Mouse (Mus musculus) CD4-positive, CD25-positive, alpha-beta regulatory T cell, adult 2 months (primary cell): ENCODE measurements around the gene Pitpnm3.

Experiments
- DNase-seq: peaks from one replicate; pipeline ENCODE4 v3.0.0-alpha.2; 2012; ENCODE audit warnings: low read depth, low spot score

Pitpnm3 gene

GRCm38 (mm10) chr11:72094442-72094841, 41.1 kb downstream of the Pitpnm3 start:
- no peak for DNase-seq

DNA sequence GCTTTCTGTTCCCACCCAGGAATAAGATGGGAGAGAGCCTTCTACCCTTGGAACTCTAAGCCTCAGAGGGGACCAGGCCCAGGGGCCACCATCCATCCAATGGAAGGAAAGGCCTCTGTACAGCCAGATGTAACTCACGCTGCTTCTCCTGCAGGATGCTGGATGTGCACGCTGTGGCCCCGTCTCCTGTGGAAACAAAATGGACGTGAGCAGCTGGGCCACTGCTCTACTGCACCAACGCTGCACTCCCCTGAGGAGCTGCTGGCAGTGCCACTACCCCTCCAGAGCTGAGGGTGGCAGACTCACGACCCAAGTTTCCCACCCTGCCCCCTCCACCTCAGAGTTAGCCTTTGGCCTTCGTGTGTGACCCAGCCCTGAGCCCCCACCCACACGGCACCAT, 43.2 kb downstream of the Pitpnm3 start:
- DNase-seq, result no peak

DNA sequence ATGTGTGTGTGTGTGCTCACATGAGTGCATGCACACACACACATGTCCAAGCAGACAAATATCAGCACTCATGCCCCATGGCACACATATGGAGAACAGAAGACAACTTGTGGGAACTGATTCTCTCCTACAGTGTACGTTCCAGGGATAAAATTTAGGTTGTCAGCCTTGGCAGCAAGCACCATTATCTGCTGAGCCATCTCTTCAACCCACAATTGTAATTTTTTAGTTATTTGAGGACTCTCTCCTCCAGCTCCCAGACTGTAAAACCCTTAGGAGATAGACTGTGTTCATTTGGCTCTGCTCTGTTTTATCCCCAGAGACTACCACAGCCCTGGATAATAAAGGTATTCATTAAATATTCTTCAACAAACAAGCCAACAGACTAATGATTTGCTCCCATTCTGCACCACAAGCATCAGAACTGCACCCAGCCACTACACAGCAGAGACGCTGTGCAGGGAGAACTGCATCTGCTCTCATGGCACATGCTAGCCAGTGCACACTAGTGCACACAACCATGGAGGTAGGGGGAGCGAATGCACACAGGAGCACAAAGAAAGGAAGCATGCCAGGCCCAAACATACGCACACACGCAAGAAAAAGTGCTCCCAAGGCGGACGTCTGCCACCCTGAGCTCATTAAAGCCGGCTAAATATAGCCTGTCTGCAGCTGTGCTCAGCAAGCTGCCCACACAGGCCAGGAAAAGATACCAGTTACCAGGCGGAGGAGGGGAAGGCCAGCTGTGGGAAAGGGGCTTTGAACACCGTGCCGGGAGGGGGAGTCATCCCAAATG, 49.1 kb downstream of the Pitpnm3 start:
- DNase-seq, result no peak

DNA sequence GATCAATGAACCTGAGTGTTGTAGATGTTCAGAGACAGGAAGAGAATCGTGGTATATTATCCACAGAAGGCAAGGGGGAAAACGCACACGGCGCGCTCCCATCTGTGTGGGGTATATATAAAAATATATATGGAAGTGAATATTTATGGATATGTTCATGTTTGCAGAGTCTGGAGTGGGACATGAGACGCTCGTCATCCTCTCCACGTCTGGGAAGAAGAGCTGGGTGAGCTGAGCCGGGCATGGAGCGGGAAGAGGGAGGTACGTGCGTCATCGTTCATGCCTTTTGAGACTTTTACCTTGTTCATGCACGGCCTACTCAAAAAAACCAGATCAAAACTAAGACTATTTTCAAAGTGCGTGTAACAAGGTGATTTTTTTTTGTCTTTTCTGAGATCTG, 51.2 kb downstream of the Pitpnm3 start:
- no peak for DNase-seq

- no peak for DNase-seq
These were observed 53.0 kb downstream of the Pitpnm3 start for GRCm38 (mm10) chr11:72082601-72083000.

- no peak for DNase-seq
These were observed 55.1 kb downstream of the Pitpnm3 start for GRCm38 (mm10) chr11:72080461-72080860.

GRCm38 (mm10) chr11:72078647-72079046, 56.9 kb downstream of the Pitpnm3 start:
- no peak for DNase-seq

DNA sequence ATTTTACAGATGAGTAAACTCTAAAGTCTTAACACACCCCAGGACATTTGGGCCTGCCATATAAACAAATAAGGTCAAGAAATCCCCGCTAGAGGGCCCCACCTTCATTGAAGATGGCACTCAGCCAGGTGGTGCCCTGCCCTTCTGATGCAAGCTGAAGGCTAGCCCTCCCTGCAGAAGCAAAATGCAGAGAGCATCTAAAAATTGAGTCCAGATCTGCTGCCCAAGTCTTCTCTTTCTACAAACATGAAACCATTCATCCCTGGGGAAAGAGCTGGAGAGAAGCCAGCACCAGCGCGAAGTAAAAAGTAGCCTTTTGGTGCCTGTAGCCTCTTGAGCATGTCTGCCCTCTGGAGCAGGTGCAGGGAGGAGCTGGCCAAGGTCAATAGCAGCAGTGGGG, 57.5 kb downstream of the Pitpnm3 start:
- DNase-seq, result no peak

GRCm38 (mm10) chr11:72074230-72074629, 61.3 kb downstream of the Pitpnm3 start:
- no peak for DNase-seq

GRCm38 (mm10) chr11:72072331-72072905, 63.2 kb downstream of the Pitpnm3 start:
- no peak for DNase-seq

DNA sequence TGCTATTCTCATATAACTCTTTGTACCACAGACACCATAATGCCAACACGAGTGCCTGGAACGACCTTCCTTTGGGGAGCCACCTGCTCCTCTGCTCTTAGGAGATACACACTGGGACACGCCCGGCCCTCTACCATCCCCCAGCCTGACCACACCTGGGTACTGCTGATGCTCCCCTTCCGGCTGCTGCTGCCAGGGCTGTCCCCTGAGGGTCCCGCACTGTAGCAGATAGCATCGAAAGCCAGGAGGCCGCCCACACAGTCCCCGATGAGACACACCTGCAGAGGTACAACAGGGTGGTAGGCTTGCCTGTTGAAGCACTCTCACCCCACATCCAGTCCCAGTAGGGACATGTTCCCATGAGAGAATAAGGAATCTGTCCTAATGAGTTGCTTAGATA, 64.8 kb downstream of the Pitpnm3 start:
- no peak for DNase-seq

GRCm38 (mm10) chr11:72068026-72068425, 67.6 kb downstream of the Pitpnm3 start:
- DNase-seq, result no peak

- DNase-seq, result no peak
These were observed 68.3 kb downstream of the Pitpnm3 start for GRCm38 (mm10) chr11:72067326-72067725.

- DNase-seq, result peak; percentile 46
These were observed 69.2 kb downstream of the Pitpnm3 start for GRCm38 (mm10) chr11:72066330-72066729.

GRCm38 (mm10) chr11:72065103-72065502, 70.5 kb downstream of the Pitpnm3 start:
- no peak for DNase-seq

GRCm38 (mm10) chr11:72064414-72064813, 71.2 kb downstream of the Pitpnm3 start:
- DNase-seq, result no peak

- DNase-seq, result no peak
These were observed 74.4 kb downstream of the Pitpnm3 start for GRCm38 (mm10) chr11:72061093-72061620.

GRCm38 (mm10) chr11:72060416-72060815, 75.2 kb downstream of the Pitpnm3 start:
- no peak for DNase-seq

DNA sequence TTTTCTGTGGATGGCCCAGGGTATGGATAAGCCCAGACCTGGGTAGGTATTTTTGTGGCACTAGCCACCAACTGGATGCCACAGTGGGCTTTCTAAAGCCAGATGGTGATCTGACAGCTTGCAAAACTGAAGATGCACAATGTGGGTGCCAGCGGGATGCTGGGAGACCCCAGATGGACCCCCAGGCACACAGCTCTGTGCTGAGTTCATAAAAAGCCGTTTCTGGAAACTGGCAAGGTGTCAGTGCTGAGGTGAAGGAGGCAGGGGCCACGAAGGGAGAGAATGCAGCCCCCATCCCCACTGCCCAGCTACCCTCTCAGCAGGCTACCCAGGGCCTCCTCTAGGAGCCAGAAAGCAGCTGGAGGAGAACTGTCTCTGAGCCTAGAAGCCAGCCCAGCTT, 78.4 kb downstream of the Pitpnm3 start:
- no peak for DNase-seq

DNA sequence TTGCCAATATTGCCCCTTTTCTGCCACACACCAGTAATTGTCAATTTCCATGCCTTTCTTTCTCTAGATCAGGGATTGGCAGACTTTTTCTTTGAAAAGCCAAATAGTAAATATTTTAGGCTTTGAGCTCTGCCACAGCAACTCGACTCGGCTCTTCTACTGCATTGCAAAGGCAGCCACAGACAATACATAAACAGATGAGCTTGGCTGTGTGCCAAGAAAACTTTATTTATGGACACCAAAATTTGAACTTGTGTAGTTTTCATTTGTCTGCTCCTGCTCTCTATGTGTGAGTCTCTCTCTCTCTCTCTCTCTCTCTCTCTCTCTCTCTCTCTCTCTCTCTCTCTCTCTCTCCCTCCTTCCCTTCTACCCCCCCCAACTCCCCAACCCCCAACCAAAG, 80.4 kb downstream of the Pitpnm3 start:
- no peak for DNase-seq

DNA sequence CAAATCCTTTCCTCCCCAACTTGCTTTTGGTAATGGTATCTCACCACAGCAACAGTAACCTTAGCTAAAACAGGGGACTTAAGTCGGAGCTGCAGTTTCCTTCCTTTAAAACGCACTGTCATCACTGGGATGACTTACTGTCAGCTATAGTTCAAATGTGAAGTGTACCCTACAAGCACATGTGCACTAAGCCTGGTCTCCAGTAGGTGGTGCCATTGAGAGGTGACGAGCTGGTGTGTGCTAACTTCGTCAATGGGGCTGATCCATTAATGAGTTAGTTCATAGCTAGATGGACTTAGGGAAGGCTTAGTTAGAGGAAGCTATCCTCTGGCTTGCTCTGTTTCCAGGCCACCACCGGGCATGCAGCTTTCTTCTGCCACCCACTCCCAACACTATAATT, 82.9 kb downstream of the Pitpnm3 start:
- DNase-seq, result peak; percentile 70

GRCm38 (mm10) chr11:72052221-72052620, 83.4 kb downstream of the Pitpnm3 start:
- DNase-seq, result no peak
